Mouse (Mus musculus) testis, adult 2 months (tissue): ENCODE measurements around the gene Camta1.

Experiments
- CTCF ChIP-seq: fragments of 200-500 bp; IDR thresholded peaks from 2 replicates; pipeline ENCODE4 v1.5.1; 2012; ENCODE audit warnings: low read depth, mild to moderate bottlenecking, inconsistent platforms, low read length, moderate library complexity; ENCODE audit not compliant: control insufficient read depth, insufficient read depth, insufficient replicate concordance
- POLR2A ChIP-seq: fragments of 200-500 bp; IDR thresholded peaks from 2 replicates; pipeline ENCODE4 v1.6.1; 2012; ENCODE audit warnings: low read depth, mild to moderate bottlenecking, inconsistent platforms, low read length, moderate library complexity; ENCODE audit not compliant: control insufficient read depth

DNA sequence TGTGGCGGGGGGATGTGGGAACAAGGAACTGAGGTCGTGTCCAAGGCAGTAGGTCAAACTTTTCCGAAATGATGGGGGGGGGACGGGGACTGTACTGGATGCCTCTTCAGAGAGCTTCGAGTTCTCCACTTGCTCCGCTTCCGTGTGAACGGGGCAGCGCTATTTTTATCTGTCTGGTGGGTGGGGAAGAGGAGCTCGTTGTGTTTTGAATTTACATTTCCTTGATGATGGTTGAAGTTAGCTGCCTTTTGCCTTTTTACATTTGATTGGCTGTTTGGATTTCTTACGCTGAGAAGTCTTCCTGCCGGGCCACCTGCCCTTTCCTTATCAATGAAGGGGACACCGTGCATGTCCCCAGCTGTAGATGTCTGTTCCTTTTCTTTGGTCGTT lies 923.6 kb downstream of the Camta1 start:
- no peak for TF ChIP-seq CTCF
- TF ChIP-seq POLR2A = no peak
